14 mouse cellular contexts compared by ENCODE assay signal in the genomic region with DNA sequence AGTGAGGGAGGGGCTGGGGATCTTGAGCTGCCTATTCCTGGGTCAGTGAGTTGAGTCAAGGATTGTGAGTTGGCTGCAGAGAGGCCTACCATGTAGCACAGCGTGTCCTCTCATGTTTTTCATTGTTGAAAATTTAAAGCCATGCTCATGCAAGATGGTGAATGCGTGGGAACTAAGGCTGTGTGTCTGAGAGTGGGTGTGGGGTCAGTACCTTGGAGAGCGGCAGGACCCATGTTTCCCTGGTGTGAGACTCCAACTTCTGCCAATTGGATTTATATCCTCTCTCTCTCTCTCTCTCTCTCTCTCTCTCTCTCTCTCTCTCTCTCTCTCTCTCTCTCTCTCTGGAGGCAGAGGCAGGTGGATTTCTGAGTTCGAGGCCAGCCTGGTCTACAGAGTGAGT. TPM values are rescaled to one million over a fixed set of nuclear protein-coding genes. Genes with fewer than 3 reads are reported as not detected.
"Had no signal": no experiment of that assay in that cellular context is flagged by ENCODE, and none has a peak within 500 bp of the region (broad histone marks: within the 10 kb centered on the region; RNA-seq: fewer than 3 reads in every experiment).

No protein-coding gene starts in this region.

- ATAC-seq: intestine, embryonic 16.5 days had no signal

- H3K9me3 ChIP-seq: liver, embryonic 15.5 days; lung, embryonic 15.5 days; neural tube, embryonic 13.5 days had no signal

- H3K4me1 ChIP-seq: lung, embryonic 15.5 days; neural tube, embryonic 13.5 days had no signal

- DNase-seq: kidney, adult 2 months; lung, postnatal 14 days; midbrain, embryonic 14.5 days; retina, postnatal 1 day; right cerebral cortex, postnatal 14 days; thymus, postnatal 14 days had no signal

- H3K4me2 ChIP-seq: liver, embryonic 11.5 days; liver, embryonic 15.5 days; lung, embryonic 15.5 days; neural tube, embryonic 13.5 days had no signal

- H3K9ac ChIP-seq: liver, embryonic 15.5 days; lung, embryonic 15.5 days; neural tube, embryonic 13.5 days had no signal

- H3K4me3 ChIP-seq: liver, embryonic 15.5 days; lung, embryonic 15.5 days; neural tube, embryonic 13.5 days had no signal

- H3K27ac ChIP-seq: liver, embryonic 15.5 days; lung, embryonic 15.5 days; macrophage; neural tube, embryonic 13.5 days had no signal

- H3K27me3 ChIP-seq: liver, embryonic 15.5 days; lung, embryonic 15.5 days; neural tube, embryonic 13.5 days had no signal

RNA-seq across cellular contexts. Expression of gene Nectin2, which starts 23.7 kb away (rescaled TPM):
- total RNA-seq: monocyte, adult 5-6 weeks had no signal

RNA-seq across cellular contexts. Expression of gene Bcam, which starts 44.3 kb away (rescaled TPM):
- total RNA-seq: megakaryocyte-erythroid progenitor cell, adult 5-6 weeks; monocyte, adult 5-6 weeks had no signal
